ENCODE assay signal across 10 mouse cellular contexts in genomic region chr11:110426572-110427145, GRCm38 (mm10). TPM values are rescaled to one million over a fixed set of nuclear protein-coding genes. Genes with fewer than 3 reads are reported as not detected.
A peak's percentile ranks its signal among the peaks of the same experiment; 100 is the strongest.
DNase-seq lines count a peak whose midpoint lies in the region; ATAC-seq lines count a peak whose summit lies in the region.
"Had no signal": no experiment of that assay in that cellular context is flagged by ENCODE, and none has a peak within 500 bp of the region (broad histone marks: within the 10 kb centered on the region; RNA-seq: fewer than 3 reads in every experiment).

No protein-coding gene starts in this region.

- no peak for DNase-seq in heart, embryonic 10.5 days (ENCODE audit: low spot score)
- DNase-seq in lung, adult 18-20 months = no peak
- DNase-seq in splenic B cell, adult 2 months (ENCODE audit: low read depth, low spot score) = peak; percentile 64
- no peak for DNase-seq in heart, postnatal 10 days
- DNase-seq in adrenal gland, adult (ENCODE audit: inconsistent age in 2 of 2, low spot score in 1 of 2) = no peak

- no peak overlapping the region for H3K9ac ChIP-seq in heart, embryonic 16.5 days (ENCODE audit: low read length)
- no peak overlapping the region for H3K9ac ChIP-seq in lung, embryonic 15.5 days
- H3K9ac ChIP-seq in intestine, embryonic 15.5 days = no peak overlapping the region

- 0 out of 2 replicates have a peak overlapping the region, but pooled peaks have one; percentile 1 for H3K27ac ChIP-seq in heart, embryonic 16.5 days (ENCODE audit: low read length)
- H3K27ac ChIP-seq in heart, embryonic 10.5 days = no peak overlapping the region
- peak overlapping the region; percentile 63; the same call in 1 of the 2 replicates for H3K27ac ChIP-seq in lung, embryonic 15.5 days
- H3K27ac ChIP-seq in intestine, embryonic 15.5 days = peak overlapping the region; percentile 66
- H3K27ac ChIP-seq: limb, embryonic 10.5 days had no signal

- WGBS in heart, embryonic 16.5 days = 75% methylated on average over 6 of the region's 6 CpGs
- 84% methylated on average over 6 of the region's 6 CpGs for WGBS in heart, embryonic 10.5 days
- WGBS in lung, embryonic 15.5 days = 76% methylated on average over 6 of the region's 6 CpGs
- 54% methylated on average over 6 of the region's 6 CpGs for WGBS in intestine, embryonic 15.5 days

- H3K4me2 ChIP-seq in heart, embryonic 16.5 days (ENCODE audit: low read depth, low read length) = no peak overlapping the region
- peak overlapping the region; percentile 18; the same call in 1 of the 2 replicates for H3K4me2 ChIP-seq in lung, embryonic 15.5 days
- peak overlapping the region; percentile 22 for H3K4me2 ChIP-seq in intestine, embryonic 15.5 days (replicated peaks)
- H3K4me2 ChIP-seq: heart, embryonic 11.5 days had no signal

- no peaks in the 10 kb centered on the region for H3K27me3 ChIP-seq in heart, embryonic 16.5 days (ENCODE audit: control insufficient read depth, insufficient read depth, low read length)
- no peaks in the 10 kb centered on the region for H3K27me3 ChIP-seq in heart, embryonic 10.5 days (ENCODE audit: insufficient read depth, poor library complexity, severe bottlenecking)
- H3K27me3 ChIP-seq in lung, embryonic 15.5 days = no peaks in the 10 kb centered on the region
- no peaks in the 10 kb centered on the region for H3K27me3 ChIP-seq in intestine, embryonic 15.5 days (replicated peaks)
- no peaks in the 10 kb centered on the region for H3K27me3 ChIP-seq in splenic B cell, adult 2 months (ENCODE audit: control insufficient read depth, insufficient read depth, low read length, poor library complexity, severe bottlenecking)

- no peak overlapping the region for H3K4me3 ChIP-seq in heart, embryonic 16.5 days (ENCODE audit: low read length)
- H3K4me3 ChIP-seq in heart, embryonic 10.5 days = no peak overlapping the region
- H3K4me3 ChIP-seq in lung, embryonic 15.5 days = no peak overlapping the region
- no peak overlapping the region for H3K4me3 ChIP-seq in intestine, embryonic 15.5 days (replicated peaks)
- H3K4me3 ChIP-seq: limb, embryonic 10.5 days had no signal

- no peaks in the 10 kb centered on the region for H3K9me3 ChIP-seq in heart, embryonic 16.5 days (replicated peaks; ENCODE audit: control insufficient read depth, low read length)
- no peaks in the 10 kb centered on the region for H3K9me3 ChIP-seq in heart, embryonic 10.5 days
- H3K9me3 ChIP-seq in lung, embryonic 15.5 days = no peaks in the 10 kb centered on the region
- H3K9me3 ChIP-seq in intestine, embryonic 15.5 days = no peaks in the 10 kb centered on the region
- H3K9me3 ChIP-seq: limb, embryonic 10.5 days had no signal

- intact Hi-C loops in heart, postnatal 10 days (cut with DNase I) = no loop called here

- peaks cover 7% of the 10 kb centered on the region; the same call in 1 of the 2 replicates for H3K4me1 ChIP-seq in heart, embryonic 16.5 days (ENCODE audit: control insufficient read depth, insufficient read depth, low read length)
- peaks cover 10% of the 10 kb centered on the region for H3K4me1 ChIP-seq in heart, embryonic 10.5 days
- H3K4me1 ChIP-seq in lung, embryonic 15.5 days = no peaks in the 10 kb centered on the region
- H3K4me1 ChIP-seq in intestine, embryonic 15.5 days (replicated peaks) = peaks cover 10% of the 10 kb centered on the region

- no peaks in the 10 kb centered on the region for H3K36me3 ChIP-seq in heart, embryonic 16.5 days (ENCODE audit: control insufficient read depth, insufficient read depth)
- no peaks in the 10 kb centered on the region for H3K36me3 ChIP-seq in heart, embryonic 10.5 days
- no peaks in the 10 kb centered on the region for H3K36me3 ChIP-seq in lung, embryonic 15.5 days
- H3K36me3 ChIP-seq in intestine, embryonic 15.5 days = no peaks in the 10 kb centered on the region
- H3K36me3 ChIP-seq in splenic B cell, adult 2 months (ENCODE audit: control insufficient read depth, insufficient read depth, low read length, poor library complexity, severe bottlenecking) = no peaks in the 10 kb centered on the region
- H3K36me3 ChIP-seq: limb, embryonic 10.5 days had no signal

- ATAC-seq in heart, embryonic 16.5 days (replicated peaks; ENCODE audit: extremely low read depth, insufficient read depth, low FRiP score) = no peak
- ATAC-seq in lung, embryonic 15.5 days (ENCODE audit: borderline replicate concordance, extremely low read depth, low FRiP score, low TSS enrichment) = no peak
- ATAC-seq in intestine, embryonic 15.5 days = peak; percentile 81

RNA-seq across cellular contexts. Expression of gene Map2k6, which starts 27.7 kb away (rescaled TPM):
- 15.1 and 15.4 TPM in 2 replicates for polyA plus RNA-seq in heart, embryonic 16.5 days (2015; fragmentation: Nextera tagmentation; extraction: Ambion mirVana)
- 14.7 and 22.5 TPM in 2 replicates for polyA plus RNA-seq in heart, embryonic 10.5 days (2016; fragmentation: Nextera tagmentation; extraction: Ambion mirVana)
- polyA plus RNA-seq in lung, embryonic 15.5 days (2015; fragmentation: Nextera tagmentation; extraction: Ambion mirVana) = 20.6 and 21.2 TPM in 2 replicates
- polyA plus RNA-seq in intestine, embryonic 15.5 days (2015; fragmentation: Nextera tagmentation; extraction: Ambion mirVana) = 17.8 and 18.9 TPM in 2 replicates
- total RNA-seq in heart, postnatal 10 days (2021) = 10 to 100 TPM in 1 of 2 experiments, 1 to 10 TPM in 1; 7.7 to 11.7 TPM
